Mouse (Mus musculus): Measurements from ENCODE around the gene Ubn1. TPM values are rescaled to one million over a fixed set of nuclear protein-coding genes. Genes with fewer than 3 reads are reported as not detected.

The Ubn1 gene
- total and polyA plus RNA-seq, 2 experiments from 2014 or later, result 7.0 to 34.9 TPM

DNA sequence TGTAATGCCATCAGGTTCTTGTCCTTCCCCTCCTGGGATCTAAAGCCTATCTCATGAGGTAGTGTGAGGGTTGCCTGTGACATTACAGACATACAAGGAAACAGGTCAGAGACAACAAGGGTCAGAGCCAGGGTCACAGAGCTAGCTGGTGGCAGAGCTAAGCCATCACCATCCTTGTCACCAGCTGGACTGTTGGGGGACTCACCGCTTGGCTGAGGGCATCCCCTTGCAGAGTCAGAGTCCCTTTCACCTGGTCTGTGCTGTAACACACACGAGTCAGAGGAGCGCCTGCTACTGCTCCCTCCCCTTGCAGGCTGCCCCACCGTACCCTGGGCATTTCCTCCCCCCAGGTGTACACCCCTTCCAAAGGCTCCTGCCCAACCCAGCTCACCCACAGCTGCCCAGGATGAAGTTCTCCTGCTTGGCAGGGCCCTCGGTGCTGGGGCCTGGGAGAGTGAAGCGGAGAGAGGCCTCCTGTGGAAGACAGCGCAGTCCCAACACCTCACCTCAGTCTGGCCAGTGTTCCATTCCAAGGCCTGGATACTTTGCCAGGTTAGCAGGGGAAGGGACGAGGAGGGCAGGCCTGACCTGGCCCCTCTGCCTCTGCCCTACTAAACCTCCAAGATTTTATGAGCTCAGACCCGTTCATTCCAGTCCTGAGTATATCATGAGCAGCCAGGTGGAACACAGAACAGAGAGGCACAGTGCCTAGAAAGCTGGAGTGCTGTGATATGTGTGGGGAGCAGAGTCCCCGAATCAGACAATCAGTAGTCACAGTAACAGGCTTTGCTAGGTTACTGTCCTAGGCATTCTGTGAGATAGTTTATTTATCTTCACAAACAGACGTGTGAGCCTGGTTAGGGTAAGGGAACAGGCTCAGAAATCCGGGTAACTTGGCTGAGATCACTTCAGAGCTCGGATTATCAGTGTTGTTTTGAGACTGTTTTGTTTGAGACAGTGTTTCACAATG, 37.5 kb upstream of the Ubn1 start:
- no peak for DNase-seq
- Histone ChIP-seq H3K9ac (peak overlapping the region; percentile 66), H3K27me3 (ENCODE audit: insufficient read depth, low read length) (no peaks in the 10 kb centered on the region), H3K4me2 (ENCODE audit: low read depth) (peak overlapping the region; percentile 71), H3K4me3 (ENCODE audit: low read depth, low read length) (peak overlapping the region; percentile 74), H3K36me3 (ENCODE audit: insufficient read depth) (peaks cover 35% of the 10 kb centered on the region), H3K9me3 (ENCODE audit: low read length) (no peaks in the 10 kb centered on the region), H3K27ac (ENCODE audit: low read depth, low read length) (peak overlapping the region; percentile 85; the same call in 1 of the 2 replicates), H3K4me1 (ENCODE audit: insufficient read depth) (0 out of 2 replicates have a peak, but pooled peaks cover 4% of the 10 kb centered on the region)
- ATAC-seq, result no peak
- whole genome bisulfite sequencing, result 50% methylated on average over 13 of the region's 13 CpGs
- no peak for TF ChIP-seq CTCF (IDR thresholded peaks at IDR 0.05; ENCODE audit: low read depth)

DNA sequence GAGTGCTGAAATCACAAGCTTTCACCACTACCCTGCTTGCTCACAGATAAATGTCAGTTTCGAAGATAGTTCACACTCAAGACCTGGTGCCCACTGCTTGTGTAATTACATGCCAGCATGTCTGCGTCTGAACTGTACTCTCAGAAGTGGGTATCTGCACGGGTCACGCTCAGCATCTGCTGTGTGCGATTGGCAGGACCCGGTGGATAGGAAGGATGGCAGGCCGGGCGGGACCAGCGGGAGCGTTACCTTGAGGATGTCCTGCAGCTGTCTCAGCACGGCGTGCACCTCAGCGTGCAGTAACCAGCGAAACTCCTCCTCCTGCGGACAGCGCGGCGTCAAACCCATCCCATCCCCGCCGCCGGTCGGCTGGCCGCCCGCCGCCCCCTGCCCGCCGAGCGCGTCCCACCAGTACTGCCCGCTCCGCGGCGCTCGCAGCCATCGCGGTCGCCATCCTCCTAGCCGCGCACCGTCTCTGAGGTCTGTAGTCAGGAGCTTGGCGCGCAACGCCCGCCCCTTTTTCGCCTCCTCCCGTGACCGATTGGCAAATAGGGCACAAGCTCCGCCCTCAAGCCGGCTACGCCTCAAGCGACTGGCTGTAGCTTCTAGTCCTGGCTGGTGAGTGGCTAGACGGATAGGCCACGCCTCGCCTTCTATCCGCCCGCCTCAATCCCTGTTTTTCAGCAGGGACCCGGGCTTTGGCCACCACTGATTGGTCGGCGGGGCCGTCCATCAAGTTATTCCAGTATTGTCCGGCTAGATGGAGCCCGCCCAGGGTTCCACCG, 36.6 kb upstream of the Ubn1 start, which contains the start of gene Rogdi:
Gene Rogdi (minus strand): TSS at position 500 of the 785 bp plus-strand sequence.
- peak; percentile 99 for DNase-seq
- Histone ChIP-seq H3K4me3 (ENCODE audit: low read depth, low read length) (peak within 1 kb of the TSS; percentile 74), H3K9ac (peak within 1 kb of the TSS; percentile 66), H3K27ac (ENCODE audit: low read depth, low read length) (peak within 1 kb of the TSS; percentile 85), H3K36me3 (ENCODE audit: insufficient read depth) (peaks cover 43% of the 10 kb centered on the region), H3K4me2 (ENCODE audit: low read depth) (peak within 1 kb of the TSS; percentile 71), H3K27me3 (ENCODE audit: insufficient read depth, low read length) (no peaks in the 10 kb centered on the region), H3K4me1 (ENCODE audit: insufficient read depth) (0 out of 2 replicates have a peak, but pooled peaks cover 4% of the 10 kb centered on the region), H3K9me3 (ENCODE audit: low read length) (no peaks in the 10 kb centered on the region)
- peak; percentile 39 for TF ChIP-seq CTCF (IDR thresholded peaks at IDR 0.05; ENCODE audit: low read depth)
- WGBS, result 1% methylated on average over 60 of the region's 63 CpGs
- ATAC-seq, result peak; percentile 99

- Histone ChIP-seq H3K4me2 (ENCODE audit: low read depth) (no peak overlapping the region), H3K36me3 (ENCODE audit: insufficient read depth) (peaks cover 54% of the 10 kb centered on the region), H3K9ac (no peak overlapping the region), H3K9me3 (ENCODE audit: low read length) (no peaks in the 10 kb centered on the region), H3K4me1 (ENCODE audit: insufficient read depth) (0 out of 2 replicates have a peak, but pooled peaks cover 4% of the 10 kb centered on the region), H3K4me3 (ENCODE audit: low read depth, low read length) (no peak overlapping the region), H3K27me3 (ENCODE audit: insufficient read depth, low read length) (no peaks in the 10 kb centered on the region), H3K27ac (ENCODE audit: low read depth, low read length) (no peak overlapping the region)
- 92% methylated on average over 4 of the region's 4 CpGs for WGBS
- no peak for TF ChIP-seq CTCF (IDR thresholded peaks at IDR 0.05; ENCODE audit: low read depth)
- DNase-seq, result no peak
- no peak for ATAC-seq
Observed at GRCm38 (mm10) chr16:5014578-5014977, 35.3 kb upstream of the Ubn1 start.

GRCm38 (mm10) chr16:5024021-5024420, 25.8 kb upstream of the Ubn1 start:
- Histone ChIP-seq H3K4me3 (ENCODE audit: low read depth, low read length) (no peak overlapping the region), H3K27ac (ENCODE audit: low read depth, low read length) (no peak overlapping the region), H3K4me2 (ENCODE audit: low read depth) (no peak overlapping the region), H3K27me3 (ENCODE audit: insufficient read depth, low read length) (no peaks in the 10 kb centered on the region), H3K9ac (no peak overlapping the region), H3K9me3 (ENCODE audit: low read length) (no peaks in the 10 kb centered on the region), H3K36me3 (ENCODE audit: insufficient read depth) (peaks cover 95% of the 10 kb centered on the region), H3K4me1 (ENCODE audit: insufficient read depth) (no peaks in the 10 kb centered on the region)
- DNase-seq (no peak), ATAC-seq (no peak)
- TF ChIP-seq CTCF (IDR thresholded peaks at IDR 0.05; ENCODE audit: low read depth), result no peak
- 94% methylated on average over 3 of the region's 3 CpGs for WGBS

GRCm38 (mm10) chr16:5029847-5030246, 20.0 kb upstream of the Ubn1 start:
- H3K27me3 ChIP-seq (ENCODE audit: insufficient read depth, low read length), result no peaks in the 10 kb centered on the region
- no peaks in the 10 kb centered on the region for H3K4me1 ChIP-seq (ENCODE audit: insufficient read depth)
- H3K9me3 ChIP-seq (ENCODE audit: low read length), result no peaks in the 10 kb centered on the region
- no peak overlapping the region for H3K27ac ChIP-seq (ENCODE audit: low read depth, low read length)
- WGBS, result 56% methylated on average over 2 of the region's 2 CpGs
- no peak for TF ChIP-seq CTCF (IDR thresholded peaks at IDR 0.05; ENCODE audit: low read depth)
- ATAC-seq (no peak), DNase-seq (no peak)
- no peak overlapping the region for H3K4me3 ChIP-seq (ENCODE audit: low read depth, low read length)
- H3K4me2 ChIP-seq (ENCODE audit: low read depth), result no peak overlapping the region
- peaks cover 92% of the 10 kb centered on the region for H3K36me3 ChIP-seq (ENCODE audit: insufficient read depth)
- H3K9ac ChIP-seq, result no peak overlapping the region

DNA sequence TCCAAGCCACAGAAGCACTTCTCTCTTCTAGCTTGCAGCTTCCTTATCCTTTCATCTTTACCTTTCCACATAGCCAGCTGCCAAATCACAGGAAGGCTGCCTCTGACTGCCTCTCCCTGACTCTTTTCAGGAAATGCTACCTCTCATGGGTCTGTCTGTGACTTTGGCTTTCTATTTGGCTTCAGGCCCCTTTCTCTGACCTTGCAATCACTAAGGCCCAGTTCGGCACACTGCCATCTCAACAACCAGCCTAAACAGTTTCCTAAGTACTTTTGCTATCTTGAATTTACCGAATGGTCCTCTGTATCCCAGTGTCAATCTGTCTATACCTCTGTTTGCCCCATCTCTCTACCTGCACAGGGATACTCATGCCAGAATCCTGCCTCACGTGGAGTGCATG, 14.3 kb upstream of the Ubn1 start:
- TF ChIP-seq CTCF (IDR thresholded peaks at IDR 0.05; ENCODE audit: low read depth), result no peak
- DNase-seq (no peak), ATAC-seq (no peak)
- no peaks in the 10 kb centered on the region for H3K4me1 ChIP-seq (ENCODE audit: insufficient read depth)
- peaks cover 87% of the 10 kb centered on the region for H3K36me3 ChIP-seq (ENCODE audit: insufficient read depth)
- 98% methylated on average over 3 of the region's 3 CpGs for WGBS
- no peak overlapping the region for H3K4me2 ChIP-seq (ENCODE audit: low read depth)
- H3K27me3 ChIP-seq (ENCODE audit: insufficient read depth, low read length), result no peaks in the 10 kb centered on the region
- H3K9me3 ChIP-seq (ENCODE audit: low read length), result no peaks in the 10 kb centered on the region
- H3K9ac ChIP-seq, result no peak overlapping the region
- H3K27ac ChIP-seq (ENCODE audit: low read depth, low read length), result no peak overlapping the region
- H3K4me3 ChIP-seq (ENCODE audit: low read depth, low read length), result no peak overlapping the region
